Mouse (Mus musculus) erythroblast, embryonic 14.5 days (primary cell): ENCODE measurements around the gene Igll1. TPM values are rescaled to one million over a fixed set of nuclear protein-coding genes. Genes with fewer than 3 reads are reported as not detected.

Source experiments
- H3K27me3 ChIP-seq: 2 replicates; pipeline ENCODE4 v1.6.1; 2012; ENCODE audit warnings: inconsistent platforms; ENCODE audit not compliant: control insufficient read depth
- H3K36me3 ChIP-seq: 2 replicates; pipeline ENCODE4 v1.6.1; 2012; ENCODE audit warnings: mild to moderate bottlenecking, inconsistent platforms; ENCODE audit not compliant: control insufficient read depth
- H3K4me1 ChIP-seq: 2 replicates; pipeline ENCODE4 v1.6.1; 2012; ENCODE audit warnings: inconsistent platforms; ENCODE audit not compliant: control insufficient read depth
- H3K4me3 ChIP-seq: replicated peaks from 2 replicates; pipeline ENCODE3; 2012; ENCODE audit warnings: moderate library complexity, mild to moderate bottlenecking, inconsistent platforms
- H3K9me3 ChIP-seq: 2 replicates; pipeline ENCODE4 v1.6.1; 2012; ENCODE audit warnings: low read length, inconsistent platforms, mixed read lengths; ENCODE audit not compliant: control insufficient read depth
- GATA1 ChIP-seq: IDR thresholded peaks from 2 replicates; pipeline ENCODE4 v1.6.1; 2012; ENCODE audit warnings: low read length, inconsistent platforms, mixed read lengths
- TAL1 ChIP-seq: IDR thresholded peaks from 3 replicates; pipeline ENCODE4 v1.6.1; 2012; ENCODE audit warnings: low read length, inconsistent platforms, mixed read lengths
- polyA plus RNA-seq: library from polyadenylated mRNA; stranded (reverse); fragments of >175 nt; gene quantifications from 2 replicates; pipeline ENCODE4 v1.2.3, GENCODE M21; 2012

The Igll1 gene
- polyA plus RNA-seq, 1 experiment = not detected

GRCm38 (mm10) chr16:16892366-16892765, 28.6 kb upstream of the Igll1 start:
- TF ChIP-seq GATA1 (no peak), TAL1 (no peak)
- H3K36me3 ChIP-seq = peaks cover 75% of the 10 kb centered on the region
- no peak overlapping the region for H3K4me3 ChIP-seq
- H3K9me3 ChIP-seq = no peaks in the 10 kb centered on the region
- no peaks in the 10 kb centered on the region for H3K27me3 ChIP-seq
- H3K4me1 ChIP-seq = peaks cover 16% of the 10 kb centered on the region

GRCm38 (mm10) chr16:16888341-16888740, 24.6 kb upstream of the Igll1 start:
- H3K27me3 ChIP-seq = no peaks in the 10 kb centered on the region
- peaks cover 100% of the 10 kb centered on the region for H3K36me3 ChIP-seq
- TF ChIP-seq GATA1 (no peak), TAL1 (no peak)
- H3K4me1 ChIP-seq = no peaks in the 10 kb centered on the region
- H3K9me3 ChIP-seq = no peaks in the 10 kb centered on the region
- H3K4me3 ChIP-seq = no peak overlapping the region

- TF ChIP-seq GATA1 = no peak
- TF ChIP-seq TAL1 = no peak
- Histone ChIP-seq H3K4me1 (no peaks in the 10 kb centered on the region), H3K27me3 (no peaks in the 10 kb centered on the region), H3K4me3 (no peak overlapping the region), H3K36me3 (peaks cover 93% of the 10 kb centered on the region), H3K9me3 (peaks cover 5% of the 10 kb centered on the region; the same call in 1 of the 2 replicates)
Observed at GRCm38 (mm10) chr16:16879025-16879424, 15.2 kb upstream of the Igll1 start.

- peaks cover 14% of the 10 kb centered on the region for H3K36me3 ChIP-seq
- H3K27me3 ChIP-seq = no peaks in the 10 kb centered on the region
- peaks cover 22% of the 10 kb centered on the region for H3K4me1 ChIP-seq
- no peak for TF ChIP-seq GATA1
- no peak for TF ChIP-seq TAL1
- peak within 1 kb of the TSS; percentile 77 for H3K4me3 ChIP-seq
- no peaks in the 10 kb centered on the region for H3K9me3 ChIP-seq
Observed at GRCm38 (mm10) chr16:16870617-16871331, 7.0 kb upstream of the Igll1 start, which contains the start of the genes Top3b and Vpreb1. Gene Top3b (plus strand): TSS chr16:16870736. Gene Vpreb1 (minus strand): TSS chr16:16870843.

- H3K36me3 ChIP-seq = peaks cover 11% of the 10 kb centered on the region
- no peaks in the 10 kb centered on the region for H3K9me3 ChIP-seq
- H3K4me3 ChIP-seq = peak overlapping the region; percentile 77
- H3K27me3 ChIP-seq = no peaks in the 10 kb centered on the region
- H3K4me1 ChIP-seq = peaks cover 22% of the 10 kb centered on the region
- TF ChIP-seq GATA1 (no peak), TAL1 (no peak)
Observed at GRCm38 (mm10) chr16:16870241-16870616, 6.4 kb upstream of the Igll1 start.

GRCm38 (mm10) chr16:16865696-16866561, 2.1 kb upstream of the Igll1 start:
- Histone ChIP-seq H3K4me1 (peaks cover 8% of the 10 kb centered on the region), H3K36me3 (no peaks in the 10 kb centered on the region), H3K9me3 (no peaks in the 10 kb centered on the region), H3K4me3 (no peak overlapping the region), H3K27me3 (no peaks in the 10 kb centered on the region)
- TF ChIP-seq TAL1 (no peak), GATA1 (no peak)

GRCm38 (mm10) chr16:16865217-16865616, 1.4 kb upstream of the Igll1 start:
- Histone ChIP-seq H3K36me3 (no peaks in the 10 kb centered on the region), H3K9me3 (no peaks in the 10 kb centered on the region), H3K4me3 (no peak overlapping the region), H3K4me1 (peaks cover 2% of the 10 kb centered on the region), H3K27me3 (no peaks in the 10 kb centered on the region)
- TF ChIP-seq TAL1 = no peak
- no peak for TF ChIP-seq GATA1

GRCm38 (mm10) chr16:16862288-16862687, 1.5 kb downstream of the Igll1 start:
- Histone ChIP-seq H3K4me1 (no peaks in the 10 kb centered on the region), H3K9me3 (no peaks in the 10 kb centered on the region), H3K4me3 (no peak overlapping the region), H3K27me3 (no peaks in the 10 kb centered on the region), H3K36me3 (no peaks in the 10 kb centered on the region)
- no peak for TF ChIP-seq GATA1
- no peak for TF ChIP-seq TAL1
